Mouse (Mus musculus): ENCODE results near the gene Churc1.

The Churc1 gene

GRCm38 (mm10) chr12:76795350-76795749 lies 30.0 kb downstream of the Churc1 start, which contains the start of gene Gpx2:
Gpx2 (minus strand) TSS chr12:76795554.
- DNase-seq (ENCODE audit: low read depth, low spot score): no peak

- DNase-seq (ENCODE audit: low read depth, low spot score): no peak
Observed at GRCm38 (mm10) chr12:76796938-76797539, 31.7 kb downstream of the Churc1 start.

GRCm38 (mm10) chr12:76798008-76798720 lies 32.8 kb downstream of the Churc1 start:
- DNase-seq (ENCODE audit: low read depth, low spot score): no peak

- DNase-seq (ENCODE audit: low read depth, low spot score): no peak
Observed at GRCm38 (mm10) chr12:76803028-76803427, 37.7 kb downstream of the Churc1 start.

GRCm38 (mm10) chr12:76803700-76804252 lies 38.4 kb downstream of the Churc1 start:
- peak; percentile 34 for DNase-seq (ENCODE audit: low read depth, low spot score)

- DNase-seq (ENCODE audit: low read depth, low spot score): no peak
Observed at GRCm38 (mm10) chr12:76805056-76805811, 39.9 kb downstream of the Churc1 start.

- DNase-seq (ENCODE audit: low read depth, low spot score): no peak
Observed at GRCm38 (mm10) chr12:76807796-76808195, 42.5 kb downstream of the Churc1 start.

- no peak for DNase-seq (ENCODE audit: low read depth, low spot score)
Observed at GRCm38 (mm10) chr12:76810491-76810890, 45.2 kb downstream of the Churc1 start.

GRCm38 (mm10) chr12:76811006-76811405 lies 45.7 kb downstream of the Churc1 start:
- DNase-seq (ENCODE audit: low read depth, low spot score): no peak

GRCm38 (mm10) chr12:76813543-76813942 lies 48.2 kb downstream of the Churc1 start:
- DNase-seq (ENCODE audit: low read depth, low spot score): no peak

- no peak for DNase-seq (ENCODE audit: low read depth, low spot score)
Observed at GRCm38 (mm10) chr12:76814120-76814519, 48.8 kb downstream of the Churc1 start.

- DNase-seq (ENCODE audit: low read depth, low spot score): no peak
Observed at GRCm38 (mm10) chr12:76816720-76817119, 51.4 kb downstream of the Churc1 start.

GRCm38 (mm10) chr12:76817176-76817575 lies 51.8 kb downstream of the Churc1 start:
- no peak for DNase-seq (ENCODE audit: low read depth, low spot score)

- no peak for DNase-seq (ENCODE audit: low read depth, low spot score)
Observed at GRCm38 (mm10) chr12:76818120-76818519, 52.8 kb downstream of the Churc1 start.

GRCm38 (mm10) chr12:76818908-76819307 lies 53.6 kb downstream of the Churc1 start:
- no peak for DNase-seq (ENCODE audit: low read depth, low spot score)

GRCm38 (mm10) chr12:76819816-76820215 lies 54.5 kb downstream of the Churc1 start:
- no peak for DNase-seq (ENCODE audit: low read depth, low spot score)

GRCm38 (mm10) chr12:76820615-76821014 lies 55.3 kb downstream of the Churc1 start:
- DNase-seq (ENCODE audit: low read depth, low spot score): no peak

- peak; percentile 17 for DNase-seq (ENCODE audit: low read depth, low spot score)
Observed at GRCm38 (mm10) chr12:76822002-76822650, 56.8 kb downstream of the Churc1 start.

- peak; percentile 17 for DNase-seq (ENCODE audit: low read depth, low spot score)
Observed at GRCm38 (mm10) chr12:76822651-76823041, 57.3 kb downstream of the Churc1 start, which contains the start of gene Rab15. Rab15 (minus strand) TSS chr12:76822908.

- no peak for DNase-seq (ENCODE audit: low read depth, low spot score)
Observed at GRCm38 (mm10) chr12:76825283-76825682, 59.9 kb downstream of the Churc1 start.

- peak; percentile 31 for DNase-seq (ENCODE audit: low read depth, low spot score)
Observed at GRCm38 (mm10) chr12:76832704-76833103, 67.4 kb downstream of the Churc1 start.

Measured in retina, postnatal 7 days (tissue).